Mouse (Mus musculus) lung, postnatal 0 days (tissue): ENCODE measurements around the gene Mok. TPM values are rescaled to one million over a fixed set of nuclear protein-coding genes. Genes with fewer than 3 reads are reported as not detected.

Experiments used
- ATAC-seq: fragments of 200-750 bp; cut with Nextera tagmentation; 2 replicates; pipeline ENCODE4 v1.8.0; 2017; ENCODE audit warnings: moderate library complexity
- DNase-seq: peaks from one replicate; pipeline ENCODE4 v3.0.0-alpha.2; 2016; ENCODE audit warnings: low spot score
- H3K27ac ChIP-seq: fragments of 300-500 bp; sonication (generic); 2 replicates; pipeline ENCODE4 v1.5.1; 2014; ENCODE audit warnings: antibody characterized with exemption, mild to moderate bottlenecking, low read length, mixed read lengths
- H3K27me3 ChIP-seq: fragments of 300-500 bp; sonication (generic); replicated peaks from 2 replicates; pipeline ENCODE4 v1.6.1; 2014; ENCODE audit warnings: low read length, mixed read lengths; ENCODE audit not compliant: insufficient read depth
- H3K36me3 ChIP-seq: fragments of 300-500 bp; sonication (generic); 2 replicates; pipeline ENCODE4 v1.6.1; 2014; ENCODE audit warnings: low read length, mixed read lengths; ENCODE audit not compliant: insufficient read depth
- H3K4me1 ChIP-seq: fragments of 300-500 bp; sonication (generic); 2 replicates; pipeline ENCODE4 v1.6.1; 2014; ENCODE audit warnings: antibody characterized with exemption, low read depth, low read length, mixed read lengths; ENCODE audit not compliant: insufficient read depth
- H3K4me2 ChIP-seq: fragments of 300-500 bp; sonication (generic); replicated peaks from 2 replicates; pipeline ENCODE4 v1.6.1; 2014; ENCODE audit warnings: low read depth, mild to moderate bottlenecking, low read length, moderate library complexity, mixed read lengths
- H3K4me3 ChIP-seq: fragments of 300-500 bp; sonication (generic); 2 replicates; pipeline ENCODE4 v1.5.1; 2014; ENCODE audit warnings: low read depth, low read length
- H3K9ac ChIP-seq: fragments of 300-500 bp; sonication (generic); replicated peaks from 2 replicates; pipeline ENCODE4 v1.6.1; 2014; ENCODE audit warnings: low read depth, mild to moderate bottlenecking
- H3K9me3 ChIP-seq: fragments of 300-500 bp; sonication (generic); 2 replicates; pipeline ENCODE4 v1.6.1; 2016; ENCODE audit warnings: low read length, mixed read lengths
- CTCF ChIP-seq: IDR thresholded peaks from 2 replicates; pipeline ENCODE4 v1.5.1; 2016; ENCODE audit warnings: antibody characterized with exemption, mild to moderate bottlenecking
- EP300 ChIP-seq: IDR thresholded peaks from 2 replicates; pipeline ENCODE4 v1.6.1; 2016; ENCODE audit warnings: antibody characterized with exemption, mild to moderate bottlenecking, control low read depth
- WGBS: fragments of 180-500 bp; shearing (Covaris S2); extraction: QIAGEN DNeasy Blood & Tissue Kit; methylation state at CpG from one replicate; pipeline ENCODE4 v1.1.7; 2014; 5-methylcytosine and 5-hydroxymethylcytosine counted together
- polyA plus RNA-seq: library from polyadenylated mRNA; unstranded; fragments of >200 nt; fragmentation: Nextera tagmentation; extraction: Ambion mirVana; gene quantifications from 2 replicates; pipeline ENCODE4 v1.2.1, GENCODE M21; 2015

Gene Mok
- polyA plus RNA-seq, 1 experiment from 2014 or later, result 11.1 TPM

- Histone ChIP-seq H3K27me3 (no peaks in the 10 kb centered on the region), H3K36me3 (no peaks in the 10 kb centered on the region), H3K4me1 (peaks cover 3% of the 10 kb centered on the region; the same call in 1 of the 2 replicates), H3K4me3 (no peak overlapping the region), H3K9ac (no peak overlapping the region), H3K27ac (no peak overlapping the region), H3K9me3 (no peaks in the 10 kb centered on the region), H3K4me2 (no peak overlapping the region)
- ATAC-seq (no peak), DNase-seq (no peak)
- no peak for TF ChIP-seq CTCF
- no peak for TF ChIP-seq EP300
- WGBS, result 84% methylated on average over 10 of the region's 10 CpGs
These were observed 70.1 kb downstream of the Mok start for GRCm38 (mm10) chr12:110770479-110771247.

- no peak for ATAC-seq
These were observed 71.0 kb downstream of the Mok start for GRCm38 (mm10) chr12:110769660-110770297.

GRCm38 (mm10) chr12:110768562-110768961 lies 72.2 kb downstream of the Mok start:
- no peaks in the 10 kb centered on the region for H3K4me1 ChIP-seq
- no peaks in the 10 kb centered on the region for H3K27me3 ChIP-seq
- H3K4me3 ChIP-seq, result no peak overlapping the region
- H3K4me2 ChIP-seq, result no peak overlapping the region
- DNase-seq, result no peak
- no peak for ATAC-seq
- H3K9ac ChIP-seq, result no peak overlapping the region
- TF ChIP-seq CTCF (no peak), EP300 (no peak)
- H3K27ac ChIP-seq, result no peak overlapping the region
- no peaks in the 10 kb centered on the region for H3K36me3 ChIP-seq
- H3K9me3 ChIP-seq, result no peaks in the 10 kb centered on the region

More at GRCm38 (mm10) chr12:110769660-110770297, 71.0 kb downstream of the Mok start:
- no peak for DNase-seq
- no peak overlapping the region for H3K4me3 ChIP-seq
- no peak overlapping the region for H3K27ac ChIP-seq
- H3K4me1 ChIP-seq, result no peaks in the 10 kb centered on the region
- no peaks in the 10 kb centered on the region for H3K27me3 ChIP-seq
- no peak for TF ChIP-seq CTCF
- no peak for TF ChIP-seq EP300
- no peaks in the 10 kb centered on the region for H3K36me3 ChIP-seq
- 52% methylated on average over 6 of the region's 6 CpGs for WGBS
- no peak overlapping the region for H3K9ac ChIP-seq
- no peak overlapping the region for H3K4me2 ChIP-seq
- no peaks in the 10 kb centered on the region for H3K9me3 ChIP-seq

GRCm38 (mm10) chr12:110764531-110764930 lies 76.2 kb downstream of the Mok start:
- H3K4me3 ChIP-seq, result no peak overlapping the region
- no peaks in the 10 kb centered on the region for H3K36me3 ChIP-seq
- H3K9me3 ChIP-seq, result no peaks in the 10 kb centered on the region
- DNase-seq, result no peak
- H3K27ac ChIP-seq, result no peak overlapping the region
- no peaks in the 10 kb centered on the region for H3K27me3 ChIP-seq
- no peak overlapping the region for H3K9ac ChIP-seq
- 77% methylated on average over 5 of the region's 5 CpGs for WGBS
- TF ChIP-seq EP300 (no peak), CTCF (no peak)
- no peak overlapping the region for H3K4me2 ChIP-seq
- ATAC-seq, result no peak
- no peaks in the 10 kb centered on the region for H3K4me1 ChIP-seq

GRCm38 (mm10) chr12:110762321-110762720 lies 78.4 kb downstream of the Mok start:
- WGBS, result 80% methylated on average over 2 of the region's 2 CpGs
- Histone ChIP-seq H3K4me3 (no peak overlapping the region), H3K4me2 (no peak overlapping the region), H3K9ac (no peak overlapping the region), H3K27ac (no peak overlapping the region), H3K9me3 (no peaks in the 10 kb centered on the region), H3K27me3 (no peaks in the 10 kb centered on the region), H3K4me1 (no peaks in the 10 kb centered on the region), H3K36me3 (no peaks in the 10 kb centered on the region)
- no peak for ATAC-seq
- TF ChIP-seq EP300, result no peak
- no peak for TF ChIP-seq CTCF
- DNase-seq, result no peak

- Histone ChIP-seq H3K9ac (no peak overlapping the region), H3K4me1 (no peaks in the 10 kb centered on the region), H3K27me3 (no peaks in the 10 kb centered on the region), H3K27ac (no peak overlapping the region), H3K9me3 (no peaks in the 10 kb centered on the region), H3K4me3 (no peak overlapping the region), H3K4me2 (no peak overlapping the region), H3K36me3 (peaks cover 4% of the 10 kb centered on the region; the same call in 1 of the 2 replicates)
- WGBS, result 89% methylated on average over 7 of the region's 8 CpGs
- TF ChIP-seq CTCF (no peak), EP300 (no peak)
- no peak for DNase-seq
- ATAC-seq, result no peak
These were observed 81.8 kb downstream of the Mok start for GRCm38 (mm10) chr12:110758932-110759331.

Other genes with a start within 250 kb of the Mok start
- 34.7 and 38.1 TPM in 2 replicates for gene Dync1h1, start 239.5 kb downstream of the Mok start, polyA plus RNA-seq
- not detected in 2 replicates for gene 1700001K19Rik, start 158.3 kb downstream of the Mok start, polyA plus RNA-seq
- 271 and 357 TPM in 2 replicates for gene Hsp90aa1, start 138.2 kb downstream of the Mok start, polyA plus RNA-seq
- gene Wdr20, start 103.0 kb downstream of the Mok start, polyA plus RNA-seq, result 12.5 and 15.6 TPM in 2 replicates
- 2.4 and 3.3 TPM in 2 replicates for gene Zfp839, start 9.3 kb upstream of the Mok start, polyA plus RNA-seq
- 33.8 and 43.4 TPM in 2 replicates for gene Cinp, start 48.2 kb upstream of the Mok start, polyA plus RNA-seq
- 1.7 and 1.9 TPM in 2 replicates for gene Tecpr2, start 48.3 kb upstream of the Mok start, polyA plus RNA-seq
- gene Ankrd9, start 138.1 kb upstream of the Mok start, polyA plus RNA-seq, result 9.1 and 12.4 TPM in 2 replicates
- 6.7 and 9.5 TPM in 2 replicates for gene Rcor1, start 198.4 kb upstream of the Mok start, polyA plus RNA-seq